Mouse (Mus musculus) cerebellum, postnatal 25 days (tissue): Measurements from ENCODE around the gene Actb.

Experiments
- DNase-seq, 2 experiments: peaks; one replicate each; pipeline ENCODE4 v3.0.0; 2021; ENCODE audit warnings: mixed read lengths in 2 of 2

Gene Actb

DNA sequence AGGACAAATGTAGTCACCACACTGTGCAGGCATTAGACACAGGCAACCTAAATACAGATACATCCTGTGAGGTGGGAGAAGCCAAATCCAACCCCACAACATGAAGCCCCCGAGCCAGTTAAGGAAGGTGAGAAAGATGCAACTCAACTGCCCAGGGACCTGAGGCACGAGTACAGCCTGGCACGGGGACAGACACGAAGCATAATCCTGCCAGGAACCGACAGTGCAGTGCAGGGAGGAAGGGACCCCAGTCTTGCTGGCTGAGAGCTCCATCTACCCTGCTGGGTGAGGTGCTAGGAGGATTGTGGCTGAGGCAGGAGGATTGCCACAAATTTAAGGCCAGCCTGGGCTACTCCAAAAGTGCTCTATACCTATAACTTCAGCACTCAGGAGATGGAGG, 29.7 kb downstream of the Actb start:
- DNase-seq: peak in 1 of 2 experiments; percentile 51

DNA sequence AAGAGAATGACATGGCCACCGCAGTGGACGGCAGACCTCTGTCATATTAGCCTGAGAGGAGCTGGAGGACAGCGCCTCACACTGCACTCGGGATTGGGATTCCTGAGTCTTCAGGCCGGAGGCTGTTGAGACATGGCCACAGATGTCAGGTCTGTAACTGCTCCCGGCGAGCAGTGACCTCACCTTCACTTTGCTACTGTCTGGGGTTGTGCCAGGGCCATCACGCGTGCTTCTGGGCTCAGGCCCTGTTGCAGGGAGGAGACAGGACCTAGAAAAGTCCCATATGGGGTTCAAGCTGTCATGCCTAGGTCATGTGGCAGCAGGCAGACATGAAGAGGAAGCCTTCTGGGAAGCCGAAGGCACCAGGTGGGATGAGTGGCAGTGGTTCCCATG, 31.0 kb downstream of the Actb start:
- no peak for DNase-seq

DNA sequence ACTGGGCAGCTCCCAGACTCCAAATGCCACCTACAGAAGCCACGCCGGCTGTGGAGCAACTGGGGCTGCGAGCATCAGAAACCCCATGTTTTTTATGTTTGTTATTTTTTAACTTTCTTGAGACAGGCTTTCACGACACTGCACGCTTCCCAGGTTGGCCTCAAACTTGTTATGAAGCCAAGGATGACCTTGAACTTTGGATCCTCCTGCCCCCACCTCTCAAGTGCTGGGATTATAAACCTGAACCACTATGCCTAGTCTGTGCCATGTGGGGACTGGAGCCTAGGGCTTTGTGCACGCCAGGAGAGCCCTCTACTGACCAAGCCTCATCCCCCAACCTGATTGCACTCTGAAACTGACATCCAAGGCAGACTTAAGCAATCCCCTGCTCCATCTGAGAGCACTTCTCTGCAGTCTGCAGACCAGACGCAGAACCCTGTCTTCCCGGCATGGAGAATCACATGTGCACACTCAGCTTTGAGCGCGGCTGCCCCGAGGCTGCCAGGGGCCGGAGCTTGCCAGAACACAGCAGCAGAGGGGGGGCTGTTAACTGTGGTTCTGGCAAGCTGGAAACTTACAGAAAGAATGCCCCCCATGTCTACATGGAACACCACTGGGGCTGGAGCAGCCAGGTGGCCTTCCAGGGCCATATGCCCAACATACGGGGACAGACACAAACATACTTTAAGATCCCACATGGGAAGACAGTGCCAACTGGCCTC, 31.6 kb downstream of the Actb start:
- DNase-seq: peak in 1 of 2 experiments; percentile 26

DNA sequence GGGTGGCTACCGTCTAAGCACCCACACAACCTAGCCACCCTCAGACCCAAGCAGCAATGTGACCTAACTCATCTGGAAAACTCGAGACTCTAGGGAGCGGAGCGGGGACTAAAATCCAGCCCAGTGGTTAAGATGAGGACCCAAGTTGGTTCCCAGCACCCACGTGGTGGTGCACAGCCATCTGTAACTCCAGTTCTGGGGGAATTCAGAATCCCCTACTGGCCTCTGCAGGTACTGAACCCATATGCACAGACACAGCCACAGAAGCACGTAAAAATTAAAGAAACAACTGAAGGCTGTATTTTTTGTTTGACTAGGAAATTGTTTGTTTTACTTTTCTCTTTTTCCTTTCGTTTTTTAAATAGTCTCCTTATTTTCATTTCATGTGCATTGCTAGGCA, 32.8 kb downstream of the Actb start:
- DNase-seq: no peak

DNA sequence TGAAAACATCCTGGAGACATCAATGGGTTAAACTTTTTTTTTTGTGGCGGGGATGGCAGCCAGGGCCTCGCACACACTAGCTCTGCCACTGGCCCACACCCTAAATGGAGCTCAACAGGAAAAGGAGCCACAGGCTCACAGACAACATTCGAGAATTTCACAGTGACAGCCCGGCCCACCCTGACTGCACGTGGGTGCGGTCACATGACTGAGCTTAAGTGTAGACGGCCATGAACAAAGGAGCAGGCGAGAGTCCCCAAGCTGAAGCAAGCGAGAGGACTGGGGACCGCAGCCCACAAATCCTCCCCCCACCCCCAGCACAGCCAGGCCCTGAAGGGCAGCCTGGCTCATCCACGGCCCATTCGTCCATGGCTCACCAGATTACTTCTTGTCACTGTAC, 34.8 kb downstream of the Actb start:
- DNase-seq: no peak

DNA sequence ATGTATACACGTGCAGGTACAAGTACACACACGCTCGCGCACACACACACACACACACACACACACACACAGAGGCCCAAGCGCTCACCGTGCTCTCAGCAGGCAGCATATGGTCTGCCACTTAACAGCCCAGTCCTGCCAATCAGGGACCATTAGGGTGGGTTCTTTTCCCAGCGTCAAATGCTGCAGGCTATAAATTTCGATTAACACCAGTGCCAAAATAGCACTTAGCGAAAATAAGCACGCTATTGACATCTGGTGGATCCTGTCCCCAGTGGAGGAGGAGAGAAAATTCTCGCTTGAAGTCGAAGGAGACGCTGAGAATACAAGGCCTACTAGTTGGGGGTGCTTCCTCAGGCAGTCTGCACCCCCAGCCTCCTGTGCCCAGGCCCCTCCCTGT, 37.1 kb downstream of the Actb start:
- DNase-seq: no peak

DNA sequence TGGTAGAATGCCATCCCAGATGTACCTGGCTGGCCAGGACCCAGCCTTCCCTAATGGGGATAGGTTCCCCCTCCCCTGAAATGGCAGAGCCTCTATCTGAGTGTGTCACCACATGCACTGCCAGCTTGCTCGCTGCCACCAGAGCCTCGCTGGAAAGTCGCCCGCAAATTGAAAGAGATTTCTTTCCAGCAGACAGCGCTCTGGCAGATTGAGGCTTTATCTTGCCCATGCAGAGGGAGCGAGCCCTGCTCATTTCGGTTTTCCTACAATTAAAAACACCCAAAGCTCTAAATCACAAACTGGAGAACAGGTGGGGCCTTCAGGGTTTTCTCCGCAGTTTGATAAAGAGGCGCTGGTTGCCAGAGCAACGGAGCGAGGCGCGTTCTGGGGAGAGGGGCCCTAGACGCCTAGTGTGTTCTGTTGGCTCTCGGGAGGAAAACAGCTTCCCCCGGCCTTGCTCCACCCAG, 48.8 kb downstream of the Actb start:
- peak; percentile 73 to 82 for DNase-seq

DNA sequence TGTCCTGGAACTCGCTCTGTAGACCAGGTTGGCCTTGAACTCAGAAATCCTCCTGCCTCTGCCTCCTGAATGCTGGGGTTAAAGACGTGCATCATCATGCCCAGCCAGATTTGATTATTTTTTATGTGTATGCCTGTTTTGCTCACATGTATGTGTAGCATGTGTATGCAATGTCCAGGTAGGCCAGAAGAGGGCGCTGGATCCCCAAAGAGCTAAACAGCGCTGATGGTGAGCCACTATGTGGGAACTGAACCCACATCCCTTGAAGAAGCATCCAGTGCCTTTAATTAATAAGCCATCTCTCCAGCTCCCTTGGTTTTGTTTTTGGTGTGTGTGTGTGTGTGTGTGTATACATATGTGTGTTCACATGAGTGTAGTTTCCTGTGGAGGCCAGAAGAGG, 50.1 kb downstream of the Actb start:
- no peak for DNase-seq

DNA sequence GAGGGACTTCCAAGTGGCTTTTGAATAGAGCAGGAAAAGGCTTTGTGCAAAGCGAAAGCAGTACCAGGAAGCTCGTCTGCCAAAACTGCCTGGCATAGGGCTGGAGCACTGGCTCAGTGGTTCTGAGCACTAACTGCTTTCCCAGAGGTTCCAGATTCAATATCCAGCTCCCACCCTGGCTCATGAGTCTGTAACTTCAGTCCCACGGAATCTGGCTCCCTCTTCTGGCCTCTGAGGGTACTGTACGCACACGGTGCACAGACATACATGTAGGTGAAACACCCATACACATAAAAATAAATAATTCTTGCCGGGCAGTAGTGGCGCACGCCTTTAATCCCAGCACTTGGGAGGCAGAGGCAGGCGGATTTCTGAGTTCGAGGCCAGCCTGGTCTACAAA, 51.7 kb downstream of the Actb start:
- DNase-seq: peak; percentile 45 to 65

DNA sequence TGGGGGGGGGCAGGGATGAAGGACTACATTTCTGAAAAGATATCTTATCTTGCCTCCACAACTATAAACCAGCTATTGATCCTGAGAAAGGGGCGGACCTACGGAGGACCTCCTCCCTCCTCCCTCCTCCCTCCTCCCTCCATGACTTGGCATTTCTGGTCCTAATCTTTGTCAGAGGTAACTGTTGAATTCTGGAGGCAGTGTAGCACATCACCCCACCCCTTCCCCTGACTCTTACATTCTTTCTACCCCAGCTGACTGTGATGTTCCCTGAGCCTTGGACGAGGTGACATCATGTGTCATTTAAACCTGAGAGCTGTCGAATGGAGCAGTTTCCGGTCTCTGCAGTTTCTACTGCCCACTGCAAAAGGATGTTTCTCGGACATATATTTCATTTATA, 53.0 kb downstream of the Actb start:
- DNase-seq: no peak
